Mouse (Mus musculus) forebrain, embryonic 11.5 days (tissue): Measurements from ENCODE around the gene Ccdc58. TPM values are rescaled to one million over a fixed set of nuclear protein-coding genes. Genes with fewer than 3 reads are reported as not detected.
"Not testable (repeated sequence)": the region's sequence is repeated elsewhere in the genome, so short reads cannot be mapped to it uniquely, and the experiment has no call there.

Source experiments
- ATAC-seq: fragments of 200-750 bp; cut with Nextera tagmentation; replicated peaks from 2 replicates; pipeline ENCODE4 v1.8.0; 2017; ENCODE audit warnings: moderate TSS enrichment; ENCODE audit not compliant: low FRiP score
- DNase-seq: peaks from one replicate; pipeline ENCODE4 v3.0.0-alpha.2; 2017; ENCODE audit warnings: low spot score
- H3K27ac ChIP-seq: fragments of 300-500 bp; sonication (generic); 2 replicates; pipeline ENCODE4 v1.5.1; 2014; ENCODE audit warnings: low read depth, low read length
- H3K27me3 ChIP-seq: fragments of 300-500 bp; sonication (generic); 2 replicates; pipeline ENCODE4 v1.6.1; 2014; ENCODE audit warnings: mild to moderate bottlenecking, low read length, mixed read lengths; ENCODE audit not compliant: control insufficient read depth, insufficient read depth
- H3K36me3 ChIP-seq: fragments of 300-500 bp; sonication (generic); 2 replicates; pipeline ENCODE4 v1.6.1; 2014; ENCODE audit warnings: mild to moderate bottlenecking, low read length, moderate library complexity, mixed read lengths; ENCODE audit not compliant: control insufficient read depth, insufficient read depth
- H3K4me1 ChIP-seq: fragments of 300-500 bp; sonication (generic); replicated peaks from 2 replicates; pipeline ENCODE4 v1.6.1; 2014; ENCODE audit warnings: low read length, mixed read lengths; ENCODE audit not compliant: control insufficient read depth, insufficient read depth
- H3K4me2 ChIP-seq: fragments of 300-500 bp; sonication (generic); 2 replicates; pipeline ENCODE4 v1.6.1; 2014; ENCODE audit warnings: low read depth, mild to moderate bottlenecking, low read length, moderate library complexity, mixed read lengths; ENCODE audit not compliant: severe bottlenecking
- H3K4me3 ChIP-seq: fragments of 300-500 bp; sonication (generic); 2 replicates; pipeline ENCODE4 v1.5.1; 2014; ENCODE audit warnings: low read depth, low read length
- H3K9ac ChIP-seq: fragments of 300-500 bp; sonication (generic); 2 replicates; pipeline ENCODE4 v1.6.1; 2014; ENCODE audit warnings: low read length
- H3K9me3 ChIP-seq: fragments of 300-500 bp; sonication (generic); 2 replicates; pipeline ENCODE4 v1.6.1; 2016; ENCODE audit warnings: low read length, mixed read lengths; ENCODE audit not compliant: control insufficient read depth
- WGBS: fragments of 180-500 bp; shearing (Covaris S2); extraction: QIAGEN DNeasy Blood & Tissue Kit; methylation state at CpG from one replicate; pipeline ENCODE4 v1.1.7; 2014; 5-methylcytosine and 5-hydroxymethylcytosine counted together
- polyA plus RNA-seq: library from polyadenylated mRNA; unstranded; fragments of >200 nt; fragmentation: Nextera tagmentation; extraction: Ambion mirVana; gene quantifications from 2 replicates; pipeline ENCODE4 v1.2.1, GENCODE M21; 2014

The Ccdc58 gene
- polyA plus RNA-seq, 1 experiment from 2014 or later, result 93.6 TPM

- DNase-seq (no peak), ATAC-seq (no peak)
- Histone ChIP-seq H3K4me1 (no peaks in the 10 kb centered on the region), H3K36me3 (no peaks in the 10 kb centered on the region; the same call in 1 of the 2 replicates), H3K9ac (no peak overlapping the region), H3K9me3 (no peaks in the 10 kb centered on the region), H3K4me3 (no peak overlapping the region), H3K27ac (no peak overlapping the region), H3K4me2 (no peak overlapping the region), H3K27me3 (no peaks in the 10 kb centered on the region)
- WGBS, result 89% methylated on average over 11 of the region's 11 CpGs
These were observed 19.5 kb downstream of the Ccdc58 start for GRCm38 (mm10) chr16:36090785-36091509.

GRCm38 (mm10) chr16:36094079-36094478, 22.6 kb downstream of the Ccdc58 start:
- Histone ChIP-seq H3K9ac (no peak overlapping the region), H3K4me1 (no peaks in the 10 kb centered on the region), H3K27me3 (no peaks in the 10 kb centered on the region), H3K9me3 (no peaks in the 10 kb centered on the region), H3K4me3 (no peak overlapping the region), H3K4me2 (no peak overlapping the region), H3K27ac (no peak overlapping the region), H3K36me3 (no peaks in the 10 kb centered on the region; the same call in 1 of the 2 replicates)
- DNase-seq (no peak), ATAC-seq (no peak)
- 93% methylated on average over 3 of the region's 3 CpGs for WGBS

GRCm38 (mm10) chr16:36097813-36098499, 26.5 kb downstream of the Ccdc58 start:
- not testable (repeated sequence) for ATAC-seq, H3K36me3 ChIP-seq, H3K4me3 ChIP-seq, H3K4me2 ChIP-seq, H3K27me3 ChIP-seq, DNase-seq, H3K9me3 ChIP-seq, H3K9ac ChIP-seq, H3K4me1 ChIP-seq, H3K27ac ChIP-seq
- 90% methylated on average over 12 of the region's 12 CpGs for WGBS

GRCm38 (mm10) chr16:36101526-36101925, 30.0 kb downstream of the Ccdc58 start:
- ATAC-seq, result no peak
- Histone ChIP-seq H3K4me3 (no peak overlapping the region), H3K9me3 (no peaks in the 10 kb centered on the region), H3K27me3 (no peaks in the 10 kb centered on the region), H3K4me2 (no peak overlapping the region), H3K4me1 (no peaks in the 10 kb centered on the region), H3K9ac (no peak overlapping the region), H3K27ac (no peak overlapping the region), H3K36me3 (no peaks in the 10 kb centered on the region)
- 86% methylated on average over 1 of the region's 1 CpGs for WGBS
- no peak for DNase-seq

- WGBS, result 85% methylated on average over 1 of the region's 1 CpGs
- ATAC-seq, result no peak
These were observed 30.7 kb downstream of the Ccdc58 start for GRCm38 (mm10) chr16:36102211-36102610.

GRCm38 (mm10) chr16:36111486-36111885, 40.0 kb downstream of the Ccdc58 start:
- H3K27ac ChIP-seq, H3K4me1 ChIP-seq, H3K4me3 ChIP-seq, ATAC-seq, DNase-seq, H3K27me3 ChIP-seq, H3K36me3 ChIP-seq, H3K4me2 ChIP-seq, H3K9me3 ChIP-seq, H3K9ac ChIP-seq: not testable (repeated sequence)

More at GRCm38 (mm10) chr16:36102211-36102610, 30.7 kb downstream of the Ccdc58 start:
- no peaks in the 10 kb centered on the region for H3K9me3 ChIP-seq
- no peak overlapping the region for H3K4me2 ChIP-seq
- H3K27me3 ChIP-seq, result no peaks in the 10 kb centered on the region
- no peaks in the 10 kb centered on the region for H3K36me3 ChIP-seq
- DNase-seq, result no peak
- H3K27ac ChIP-seq, result no peak overlapping the region
- H3K9ac ChIP-seq, result no peak overlapping the region
- H3K4me3 ChIP-seq, result no peak overlapping the region
- H3K4me1 ChIP-seq, result no peaks in the 10 kb centered on the region

GRCm38 (mm10) chr16:36115751-36116150, 44.3 kb downstream of the Ccdc58 start:
- not testable (repeated sequence) for H3K9ac ChIP-seq, H3K36me3 ChIP-seq

GRCm38 (mm10) chr16:36128092-36128491, 56.6 kb downstream of the Ccdc58 start:
- H3K36me3 ChIP-seq, result no peaks in the 10 kb centered on the region

More at GRCm38 (mm10) chr16:36115751-36116150, 44.3 kb downstream of the Ccdc58 start:
- 92% methylated on average over 6 of the region's 6 CpGs for WGBS
- not testable (repeated sequence) for H3K4me3 ChIP-seq, H3K9me3 ChIP-seq, DNase-seq, H3K4me2 ChIP-seq, H3K4me1 ChIP-seq, H3K27me3 ChIP-seq, ATAC-seq, H3K27ac ChIP-seq

More at GRCm38 (mm10) chr16:36128092-36128491, 56.6 kb downstream of the Ccdc58 start:
- H3K27ac ChIP-seq, result no peak overlapping the region
- H3K27me3 ChIP-seq, result no peaks in the 10 kb centered on the region
- ATAC-seq (no peak), DNase-seq (no peak)
- no peaks in the 10 kb centered on the region for H3K9me3 ChIP-seq
- WGBS, result 93% methylated on average over 7 of the region's 7 CpGs
- no peak overlapping the region for H3K4me3 ChIP-seq
- no peak overlapping the region for H3K9ac ChIP-seq
- no peak overlapping the region for H3K4me2 ChIP-seq
- no peaks in the 10 kb centered on the region for H3K4me1 ChIP-seq
